Mouse (Mus musculus) bone marrow, adult 2 months (tissue): ENCODE data around the gene Limch1. TPM values are rescaled to one million over a fixed set of nuclear protein-coding genes. Genes with fewer than 3 reads are reported as not detected.

Experiments
- H3K27ac ChIP-seq: fragments of 200-500 bp; 2 replicates; pipeline ENCODE4 v1.5.1; 2012; ENCODE audit warnings: low read depth, mild to moderate bottlenecking, control low read depth, inconsistent platforms, low read length; ENCODE audit not compliant: control insufficient read depth, poor library complexity, insufficient read depth
- H3K4me1 ChIP-seq: fragments of 200-500 bp; 2 replicates; pipeline ENCODE4 v1.6.1; 2011; ENCODE audit warnings: low read length; ENCODE audit not compliant: control insufficient read depth, insufficient read depth
- H3K4me3 ChIP-seq: fragments of 200-500 bp; replicated peaks from 2 replicates; pipeline ENCODE3; 2011; ENCODE audit warnings: mild to moderate bottlenecking, low read depth, low read length, control low read depth; ENCODE audit not compliant: control insufficient read depth
- CTCF ChIP-seq: fragments of 200-500 bp; IDR thresholded peaks from 2 replicates; pipeline ENCODE4 v1.5.1; 2011; ENCODE audit warnings: low read length, control low read depth; ENCODE audit not compliant: control insufficient read depth, insufficient read depth
- POLR2A ChIP-seq: fragments of 200-500 bp; IDR thresholded peaks from 2 replicates; pipeline ENCODE4 v1.6.1; 2011; ENCODE audit warnings: low read depth, mild to moderate bottlenecking, control low read depth, low read length, borderline replicate concordance; ENCODE audit not compliant: control insufficient read depth
- WGBS: fragments of 180-500 bp; shearing (Covaris S2); methylation state at CpG from one replicate; pipeline ENCODE4 v1.1.7; 2018; 5-methylcytosine and 5-hydroxymethylcytosine counted together
- polyA plus RNA-seq: library from polyadenylated mRNA; stranded (reverse); fragments of >200 nt; gene quantifications from 2 replicates; pipeline ENCODE4 v1.2.4, GENCODE M21; 2011; ENCODE audit warnings: low replicate concordance; ENCODE audit not compliant: missing spikeins, insufficient read depth, insufficient read length

Gene Limch1
- polyA plus RNA-seq, 1 experiment: 13.5 TPM

GRCm38 (mm10) chr5:66834756-66835155 is 89.1 kb downstream of the Limch1 start:
- Histone ChIP-seq H3K27ac (no peak overlapping the region), H3K4me3 (no peak overlapping the region), H3K4me1 (no peaks in the 10 kb centered on the region)
- WGBS: 74% methylated on average over 6 of the region's 6 CpGs
- TF ChIP-seq POLR2A (no peak), CTCF (no peak)

- TF ChIP-seq POLR2A (no peak), CTCF (no peak)
- Histone ChIP-seq H3K4me3 (no peak overlapping the region), H3K4me1 (no peaks in the 10 kb centered on the region), H3K27ac (no peak overlapping the region)
- 77% methylated on average over 4 of the region's 4 CpGs for WGBS
These were observed 91.3 kb downstream of the Limch1 start for GRCm38 (mm10) chr5:66836892-66837291.

- TF ChIP-seq POLR2A: no peak
- no peak for TF ChIP-seq CTCF
- 78% methylated on average over 2 of the region's 2 CpGs for WGBS
- no peak overlapping the region for H3K4me3 ChIP-seq
- no peak overlapping the region for H3K27ac ChIP-seq
- H3K4me1 ChIP-seq: no peaks in the 10 kb centered on the region
These were observed 96.3 kb downstream of the Limch1 start for GRCm38 (mm10) chr5:66841971-66842370.

GRCm38 (mm10) chr5:66842776-66843175 is 97.1 kb downstream of the Limch1 start:
- H3K4me3 ChIP-seq: no peak overlapping the region
- TF ChIP-seq CTCF (no peak), POLR2A (no peak)
- 78% methylated on average over 5 of the region's 5 CpGs for WGBS

GRCm38 (mm10) chr5:66848136-66848535 is 102.5 kb downstream of the Limch1 start:
- Histone ChIP-seq H3K27ac (no peak overlapping the region), H3K4me3 (no peak overlapping the region), H3K4me1 (no peaks in the 10 kb centered on the region)
- TF ChIP-seq POLR2A (no peak), CTCF (no peak)
- 26% methylated on average over 7 of the region's 7 CpGs for WGBS

More at GRCm38 (mm10) chr5:66842776-66843175, 97.1 kb downstream of the Limch1 start:
- no peak overlapping the region for H3K27ac ChIP-seq
- H3K4me1 ChIP-seq: no peaks in the 10 kb centered on the region

- Histone ChIP-seq H3K4me3 (no peak overlapping the region), H3K27ac (no peak overlapping the region), H3K4me1 (no peaks in the 10 kb centered on the region)
- TF ChIP-seq POLR2A: no peak
- WGBS: 50% methylated on average over 4 of the region's 4 CpGs
These were observed 103.5 kb downstream of the Limch1 start for GRCm38 (mm10) chr5:66849148-66849547.

- Histone ChIP-seq H3K27ac (no peak overlapping the region), H3K4me1 (no peaks in the 10 kb centered on the region), H3K4me3 (no peak overlapping the region)
- no peak for TF ChIP-seq CTCF
- no peak for TF ChIP-seq POLR2A
- WGBS: 82% methylated on average over 11 of the region's 11 CpGs
These were observed 105.2 kb downstream of the Limch1 start for GRCm38 (mm10) chr5:66850721-66851251.

GRCm38 (mm10) chr5:66851708-66852107 is 106.1 kb downstream of the Limch1 start:
- Histone ChIP-seq H3K4me3 (no peak overlapping the region), H3K4me1 (no peaks in the 10 kb centered on the region), H3K27ac (no peak overlapping the region)
- no peak for TF ChIP-seq POLR2A
- TF ChIP-seq CTCF: no peak
- WGBS: 64% methylated on average over 5 of the region's 5 CpGs

- TF ChIP-seq POLR2A: no peak
- Histone ChIP-seq H3K27ac (no peak overlapping the region), H3K4me3 (no peak overlapping the region), H3K4me1 (no peaks in the 10 kb centered on the region)
- WGBS: 55% methylated on average over 5 of the region's 5 CpGs
These were observed 108.6 kb downstream of the Limch1 start for GRCm38 (mm10) chr5:66854263-66854662.
